Mouse (Mus musculus) forebrain, embryonic 14.5 days (tissue): ENCODE data around the gene Pou4f1. TPM values are rescaled to one million over a fixed set of nuclear protein-coding genes. Genes with fewer than 3 reads are reported as not detected.

Experiments
- ATAC-seq: fragments of 200-750 bp; cut with Nextera tagmentation; 2 replicates; pipeline ENCODE4 v1.8.0; 2017; ENCODE audit warnings: mild to moderate bottlenecking, moderate library complexity
- DNase-seq: peaks from one replicate; pipeline ENCODE4 v3.0.0-alpha.2; 2015; ENCODE audit warnings: low spot score
- H3K27ac ChIP-seq: fragments of 300-500 bp; sonication (generic); 2 replicates; pipeline ENCODE4 v1.5.1; 2014; ENCODE audit warnings: low read depth, mild to moderate bottlenecking, control low read depth, low read length, moderate library complexity
- H3K27me3 ChIP-seq: fragments of 300-500 bp; sonication (generic); replicated peaks from 2 replicates; pipeline ENCODE4 v1.6.1; 2014; ENCODE audit warnings: low read length, control low read depth, mixed read lengths; ENCODE audit not compliant: control insufficient read depth, insufficient read depth
- H3K36me3 ChIP-seq: fragments of 300-500 bp; sonication (generic); 2 replicates; pipeline ENCODE4 v1.6.1; 2014; ENCODE audit warnings: low read length, control low read depth; ENCODE audit not compliant: control insufficient read depth, insufficient read depth
- H3K4me1 ChIP-seq: fragments of 300-500 bp; sonication (generic); 2 replicates; pipeline ENCODE4 v1.6.1; 2014; ENCODE audit warnings: antibody characterized with exemption, low read length, control low read depth; ENCODE audit not compliant: control insufficient read depth, insufficient read depth
- H3K4me2 ChIP-seq: fragments of 300-500 bp; sonication (generic); 2 replicates; pipeline ENCODE4 v1.6.1; 2014; ENCODE audit warnings: mild to moderate bottlenecking, control low read depth, low read length
- H3K4me3 ChIP-seq: fragments of 300-500 bp; sonication (generic); 2 replicates; pipeline ENCODE4 v1.5.1; 2014; ENCODE audit warnings: low read depth, low read length, control low read depth
- H3K9ac ChIP-seq: fragments of 300-500 bp; sonication (generic); 2 replicates; pipeline ENCODE4 v1.6.1; 2014; ENCODE audit warnings: mild to moderate bottlenecking, low read length, control low read depth, moderate library complexity
- H3K9me3 ChIP-seq: fragments of 300-500 bp; sonication (generic); replicated peaks from 2 replicates; pipeline ENCODE4 v1.6.1; 2016; ENCODE audit warnings: low read length, control low read depth, mixed read lengths; ENCODE audit not compliant: control insufficient read depth
- WGBS: fragments of 180-500 bp; shearing (Covaris S2); extraction: QIAGEN DNeasy Blood & Tissue Kit; methylation state at CpG from one replicate; pipeline ENCODE4 v1.1.7; 2014; 5-methylcytosine and 5-hydroxymethylcytosine counted together
- polyA plus RNA-seq: library from polyadenylated mRNA; unstranded; fragments of >200 nt; fragmentation: Nextera tagmentation; extraction: Ambion mirVana; gene quantifications from 2 replicates; pipeline ENCODE4 v1.2.1, GENCODE M21; 2014

The Pou4f1 gene
- polyA plus RNA-seq, 1 experiment from 2014 or later = 1.4 TPM

DNA sequence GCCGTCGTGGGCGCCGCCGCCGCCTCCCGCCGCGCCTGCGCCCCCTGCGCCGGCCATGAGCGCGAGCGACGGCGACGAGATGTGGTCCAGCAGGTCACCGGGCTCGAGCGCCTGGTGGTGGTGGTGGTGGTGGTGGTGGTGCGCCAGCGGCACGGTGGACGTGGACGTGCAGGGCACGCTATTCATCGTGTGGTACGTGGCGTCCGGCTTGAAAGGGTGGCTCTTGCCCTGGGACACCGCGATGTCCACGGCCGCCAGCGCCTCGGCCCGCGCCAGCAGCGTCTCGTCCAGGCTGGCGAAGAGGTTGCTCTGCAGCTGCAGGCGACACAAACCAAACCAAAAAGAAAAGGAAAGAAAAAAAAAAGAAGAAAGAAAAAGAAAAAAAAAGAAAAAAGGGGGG, 1.2 kb downstream of the Pou4f1 start:
- 0 out of 2 replicates have a peak, but pooled peaks cover 3% of the 10 kb centered on the region for H3K4me1 ChIP-seq
- peak overlapping the region; percentile 52; the same call in 1 of the 2 replicates for H3K4me3 ChIP-seq
- peak overlapping the region; percentile 89; the same call in 1 of the 2 replicates for H3K4me2 ChIP-seq
- peaks cover 84% of the 10 kb centered on the region for H3K27me3 ChIP-seq
- H3K9me3 ChIP-seq = no peaks in the 10 kb centered on the region
- H3K9ac ChIP-seq = no peak overlapping the region
- ATAC-seq = no peak
- H3K27ac ChIP-seq = no peak overlapping the region
- no peaks in the 10 kb centered on the region for H3K36me3 ChIP-seq
- DNase-seq = peak; percentile 3
- WGBS = under 1% methylated on average over 24 of the region's 43 CpGs

DNA sequence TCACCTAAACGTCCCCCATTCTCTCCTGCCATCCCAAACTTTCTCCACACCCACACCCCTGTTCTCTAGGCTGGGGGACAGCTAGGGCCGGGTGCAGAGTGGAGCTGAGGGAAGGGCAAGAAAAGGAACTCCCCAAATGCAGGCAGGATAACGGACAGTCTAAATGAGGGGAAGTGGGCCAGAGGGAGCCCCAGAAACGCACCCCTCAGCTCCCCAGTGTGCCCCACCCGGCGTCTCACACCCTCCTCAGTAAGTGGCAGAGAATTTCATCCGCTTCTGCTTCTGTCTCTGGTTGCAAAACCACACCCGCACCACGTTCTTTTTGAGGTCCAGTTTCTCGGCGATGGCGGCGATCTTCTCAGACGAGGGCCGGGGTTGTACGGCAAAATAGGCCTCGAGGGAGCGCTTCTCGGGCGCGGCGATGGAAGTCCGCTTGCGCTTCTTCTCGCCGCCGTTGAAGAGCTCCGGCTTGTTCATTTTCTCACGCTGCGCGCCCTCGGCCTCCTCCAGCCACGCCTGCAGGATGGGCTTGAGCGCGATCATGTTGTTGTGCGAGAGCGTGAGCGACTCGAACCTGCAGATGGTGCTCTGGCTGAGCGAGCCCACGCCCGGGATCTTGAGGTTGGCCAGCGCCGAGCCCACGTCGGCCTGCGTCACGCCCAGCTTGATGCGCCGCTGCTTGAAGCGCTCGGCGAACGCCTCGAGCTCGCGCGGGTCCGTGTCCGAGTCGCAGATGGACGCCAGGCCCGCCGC, 2.1 kb downstream of the Pou4f1 start:
- Histone ChIP-seq H3K9ac (peak overlapping the region; percentile 35; the same call in 1 of the 2 replicates), H3K4me3 (peak overlapping the region; percentile 31), H3K4me1 (peaks cover 3% of the 10 kb centered on the region; the same call in 1 of the 2 replicates), H3K9me3 (no peaks in the 10 kb centered on the region), H3K4me2 (peak overlapping the region; percentile 89), H3K27ac (no peak overlapping the region), H3K27me3 (peaks cover 83% of the 10 kb centered on the region), H3K36me3 (no peaks in the 10 kb centered on the region)
- under 1% methylated on average over 61 of the region's 64 CpGs for WGBS
- ATAC-seq = no peak
- peak; percentile 39 for DNase-seq

DNA sequence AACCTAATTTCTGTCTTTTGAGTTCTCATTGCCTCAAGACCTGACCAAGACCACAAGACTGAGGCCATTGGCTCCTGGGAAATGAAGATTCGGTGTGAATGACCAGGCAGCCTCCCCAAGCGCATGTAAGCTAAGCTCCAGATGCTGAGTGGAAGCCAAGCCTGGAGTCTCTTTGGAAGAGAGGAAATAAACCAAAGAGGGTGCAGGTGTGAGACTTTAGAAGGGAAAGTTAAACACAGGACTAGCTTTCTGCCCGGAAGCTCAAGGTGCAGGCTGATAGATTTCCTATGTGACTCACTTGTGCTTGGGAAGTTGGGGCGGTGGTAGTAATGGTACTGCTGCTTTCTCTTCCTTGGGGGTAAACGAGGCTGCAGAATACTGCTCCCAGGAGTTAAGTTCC, 3.0 kb downstream of the Pou4f1 start:
- Histone ChIP-seq H3K9me3 (no peaks in the 10 kb centered on the region), H3K9ac (no peak overlapping the region), H3K4me1 (peaks cover 9% of the 10 kb centered on the region), H3K27me3 (peaks cover 82% of the 10 kb centered on the region), H3K4me3 (no peak overlapping the region), H3K36me3 (no peaks in the 10 kb centered on the region), H3K4me2 (no peak overlapping the region), H3K27ac (no peak overlapping the region)
- DNase-seq = peak; percentile 5
- ATAC-seq = no peak
- 3% methylated on average over 5 of the region's 5 CpGs for WGBS

DNA sequence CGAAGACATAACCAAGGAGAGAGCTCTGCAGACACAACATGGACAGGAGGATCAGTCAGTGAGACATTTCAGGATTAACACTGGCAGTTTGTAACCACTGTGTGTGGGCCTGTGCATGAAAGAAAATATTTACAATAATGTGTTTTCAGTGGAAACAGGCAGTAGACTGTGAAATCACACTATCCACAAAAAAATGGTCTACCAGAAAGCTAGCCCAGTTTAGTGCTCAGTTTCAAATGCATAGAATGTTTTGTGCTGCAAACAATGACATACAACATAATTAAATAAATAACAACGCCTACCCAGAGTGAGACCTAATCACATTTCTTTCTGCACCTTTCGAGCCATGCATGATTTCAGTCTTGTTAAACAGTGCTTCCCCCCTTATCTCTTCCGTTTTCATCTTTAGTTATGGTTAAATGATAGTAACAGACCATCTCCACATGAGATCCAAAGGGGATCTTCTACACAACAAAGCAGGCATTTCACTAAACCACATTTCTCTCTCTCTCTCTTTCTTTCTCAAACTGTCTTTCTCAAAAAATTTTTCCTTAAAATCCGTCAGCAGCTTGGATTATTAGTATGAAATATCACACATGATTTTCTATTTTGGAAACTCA, 4.1 kb downstream of the Pou4f1 start:
- peaks cover 9% of the 10 kb centered on the region for H3K4me1 ChIP-seq
- H3K27ac ChIP-seq = no peak overlapping the region
- no peaks in the 10 kb centered on the region for H3K9me3 ChIP-seq
- DNase-seq (peak; percentile 8), ATAC-seq (no peak)
- no peak overlapping the region for H3K9ac ChIP-seq
- H3K4me2 ChIP-seq = no peak overlapping the region
- WGBS = 3% methylated on average over 5 of the region's 5 CpGs
- peaks cover 76% of the 10 kb centered on the region for H3K27me3 ChIP-seq
- H3K4me3 ChIP-seq = no peak overlapping the region
- H3K36me3 ChIP-seq = no peaks in the 10 kb centered on the region

- ATAC-seq (no peak), DNase-seq (peak; percentile 5)
- Histone ChIP-seq H3K4me1 (peaks cover 6% of the 10 kb centered on the region), H3K27ac (no peak overlapping the region), H3K4me3 (no peak overlapping the region), H3K9ac (no peak overlapping the region), H3K4me2 (no peak overlapping the region), H3K36me3 (no peaks in the 10 kb centered on the region), H3K9me3 (no peaks in the 10 kb centered on the region), H3K27me3 (peaks cover 73% of the 10 kb centered on the region)
- WGBS = under 1% methylated on average over 10 of the region's 10 CpGs
These were observed 6.2 kb downstream of the Pou4f1 start for GRCm38 (mm10) chr14:104461286-104462240.

- Histone ChIP-seq H3K9me3 (no peaks in the 10 kb centered on the region), H3K27me3 (peaks cover 70% of the 10 kb centered on the region), H3K4me2 (peak overlapping the region; percentile 43), H3K36me3 (no peaks in the 10 kb centered on the region), H3K4me1 (peaks cover 6% of the 10 kb centered on the region), H3K4me3 (peak overlapping the region; percentile 11), H3K27ac (no peak overlapping the region), H3K9ac (no peak overlapping the region)
- under 1% methylated on average over 58 of the region's 59 CpGs for WGBS
- peak; percentile 67 for DNase-seq
- peak; percentile 70 for ATAC-seq
These were observed 7.2 kb downstream of the Pou4f1 start for GRCm38 (mm10) chr14:104460325-104461285.

GRCm38 (mm10) chr14:104459513-104460111, 8.2 kb downstream of the Pou4f1 start:
- peaks cover 6% of the 10 kb centered on the region for H3K4me1 ChIP-seq
- 0 out of 2 replicates have a peak overlapping the region, but pooled peaks have one; percentile 43 for H3K4me2 ChIP-seq
- ATAC-seq (peak; percentile 30; the same call in 1 of the 2 replicates), DNase-seq (peak; percentile 39)
- no peak overlapping the region for H3K4me3 ChIP-seq
- peaks cover 64% of the 10 kb centered on the region for H3K27me3 ChIP-seq
- no peak overlapping the region for H3K9ac ChIP-seq
- no peak overlapping the region for H3K27ac ChIP-seq
- no peaks in the 10 kb centered on the region for H3K9me3 ChIP-seq
- H3K36me3 ChIP-seq = no peaks in the 10 kb centered on the region
- WGBS = under 1% methylated on average over 25 of the region's 25 CpGs
